Mouse (Mus musculus): ENCODE data around the gene Nnmt.

The Nnmt gene

GRCm38 (mm10) chr9:48604939-48605598 is at the start of gene Nnmt:
TSS of gene Nnmt (minus strand) at chr9:48605153.
- no peak for ATAC-seq (ENCODE audit: low TSS enrichment)

GRCm38 (mm10) chr9:48654730-48655129 is 49.8 kb upstream of the Nnmt start:
- ATAC-seq (ENCODE audit: low TSS enrichment) = no peak

DNA sequence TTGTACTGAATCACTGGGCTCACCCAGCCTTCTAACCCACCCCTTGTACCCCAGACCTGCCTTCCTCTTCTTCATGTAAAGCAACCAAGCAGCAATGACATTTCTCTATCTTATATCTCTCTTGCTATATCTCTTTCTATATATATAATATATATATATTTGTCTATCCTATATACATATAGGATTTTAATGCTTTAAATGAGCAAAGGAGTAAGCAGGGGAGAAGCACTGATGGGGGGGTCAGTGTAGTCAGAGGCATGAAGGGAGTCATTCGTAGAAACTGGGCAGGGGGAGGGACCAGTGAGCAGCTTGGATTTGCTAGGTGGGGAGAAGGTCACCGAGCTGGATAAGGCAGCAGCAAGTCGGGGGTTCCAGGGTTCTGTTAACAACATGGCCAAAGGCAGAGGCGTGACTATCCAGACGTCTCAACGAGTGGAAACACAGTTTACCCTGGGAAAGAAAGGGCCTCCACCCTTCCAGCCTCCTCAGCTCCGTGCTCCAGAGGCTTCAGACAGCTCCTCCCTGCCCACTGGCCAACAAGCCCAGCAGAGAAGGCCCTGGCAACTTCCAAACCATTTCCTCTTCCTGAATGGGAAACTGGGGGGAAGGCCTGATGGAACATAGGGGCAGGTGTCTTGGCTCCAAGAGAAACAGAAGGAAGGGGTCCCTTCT is 48.6 kb upstream of the Nnmt start:
- no peak for ATAC-seq (ENCODE audit: low TSS enrichment)

- no peak for ATAC-seq (ENCODE audit: low TSS enrichment)
These were observed 47.1 kb upstream of the Nnmt start for GRCm38 (mm10) chr9:48652026-48652425.

DNA sequence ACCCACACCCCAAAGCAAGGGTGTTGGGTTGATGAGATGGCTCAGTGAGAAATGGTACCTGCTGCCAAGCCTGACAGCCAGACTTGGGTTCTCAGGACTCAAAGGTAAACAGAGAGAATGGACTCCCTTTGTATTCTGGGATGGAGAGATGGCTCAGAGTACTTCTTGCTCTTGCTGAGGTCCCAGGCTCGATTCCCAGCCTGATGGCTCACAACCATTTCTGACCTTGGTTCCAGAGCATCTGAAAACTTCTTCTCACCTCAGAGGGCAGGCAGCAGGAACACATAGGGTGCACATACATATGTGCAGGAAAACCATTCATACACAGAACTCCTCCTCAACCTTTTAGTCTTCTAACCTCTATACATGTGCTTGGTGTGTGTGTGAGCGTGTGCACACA is 45.9 kb upstream of the Nnmt start:
- ATAC-seq (ENCODE audit: low TSS enrichment) = no peak

- ATAC-seq (ENCODE audit: low TSS enrichment) = no peak
These were observed 45.1 kb upstream of the Nnmt start for GRCm38 (mm10) chr9:48649851-48650685.

- 0 out of 2 replicates have a peak, but pooled peaks have one; percentile 13 for ATAC-seq (ENCODE audit: low TSS enrichment)
These were observed 44.3 kb upstream of the Nnmt start for GRCm38 (mm10) chr9:48649098-48649766.

- ATAC-seq (ENCODE audit: low TSS enrichment) = 0 out of 2 replicates have a peak, but pooled peaks have one; percentile 18
These were observed 43.5 kb upstream of the Nnmt start for GRCm38 (mm10) chr9:48648285-48649097.

DNA sequence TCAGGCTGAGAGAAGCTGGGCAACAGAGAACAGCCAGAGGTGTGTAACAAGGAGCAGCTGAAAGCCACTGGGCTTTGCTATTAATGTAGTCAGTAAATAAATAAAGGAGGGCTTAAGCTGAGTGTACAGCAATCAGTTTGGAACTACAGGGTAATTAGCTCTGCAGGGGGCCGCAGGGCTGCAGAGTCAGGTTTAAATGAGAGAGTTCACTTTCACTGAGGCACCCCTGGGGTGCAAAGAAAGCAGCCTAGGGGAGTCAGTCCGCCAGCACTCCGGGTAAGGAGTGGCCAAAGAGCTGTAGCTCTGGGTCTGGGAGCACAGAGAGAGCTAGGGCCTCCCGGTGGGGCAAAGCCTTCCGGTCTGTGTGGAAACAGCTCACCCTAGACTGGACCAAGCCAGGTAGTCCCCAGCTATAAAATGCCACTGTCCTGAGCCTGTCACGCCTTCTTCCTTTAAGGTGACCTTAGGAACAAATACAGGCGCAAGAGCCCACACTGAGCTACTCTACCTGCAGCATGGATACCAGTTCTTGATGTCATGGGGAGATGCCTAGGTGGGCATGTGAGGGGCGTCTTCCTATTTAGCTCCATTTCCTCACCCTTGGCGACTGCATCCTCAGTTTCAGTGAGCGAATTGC is 42.8 kb upstream of the Nnmt start:
- no peak for ATAC-seq (ENCODE audit: low TSS enrichment)

DNA sequence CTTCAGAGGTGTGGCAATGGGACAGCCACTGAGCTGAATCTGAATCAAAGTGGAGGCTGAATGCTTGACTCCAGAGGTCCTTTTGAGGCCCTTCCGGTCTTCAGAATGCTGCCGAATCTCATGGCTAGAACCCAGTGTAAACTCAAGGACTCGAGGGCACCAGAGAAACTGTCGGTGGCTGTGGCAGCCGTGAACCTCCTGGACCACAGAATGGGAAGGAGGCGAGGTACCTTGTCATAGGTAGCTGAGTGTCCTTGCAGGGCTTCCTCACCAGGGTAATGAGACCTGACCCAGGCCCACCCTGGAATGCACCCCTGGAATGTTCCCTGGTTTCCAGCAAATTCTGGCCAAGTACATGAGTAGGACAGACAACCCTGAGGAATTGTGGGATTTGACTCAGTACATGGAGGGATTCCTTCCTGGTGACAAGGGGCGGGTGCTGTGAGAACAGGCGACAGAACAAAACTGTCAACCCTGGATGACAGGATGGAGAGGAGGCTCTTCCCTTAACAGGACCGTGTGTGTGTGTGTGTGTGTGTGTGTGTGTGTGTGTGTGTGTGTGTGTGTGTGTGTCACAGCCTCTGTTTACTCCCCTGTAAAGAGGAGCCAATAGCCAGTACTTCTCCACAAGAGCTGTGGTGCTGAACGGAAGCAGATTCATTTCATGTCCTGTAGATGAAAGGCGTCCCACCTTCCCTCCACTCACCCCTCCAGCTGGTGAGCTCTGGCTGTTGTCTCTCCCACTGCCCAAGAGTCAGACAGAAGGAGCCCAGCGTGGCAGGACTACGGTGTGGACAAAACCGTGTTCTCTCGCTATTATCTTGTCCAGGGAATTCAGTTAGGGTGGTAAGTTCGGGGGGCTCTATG is 42.1 kb upstream of the Nnmt start:
- ATAC-seq (ENCODE audit: low TSS enrichment) = no peak

DNA sequence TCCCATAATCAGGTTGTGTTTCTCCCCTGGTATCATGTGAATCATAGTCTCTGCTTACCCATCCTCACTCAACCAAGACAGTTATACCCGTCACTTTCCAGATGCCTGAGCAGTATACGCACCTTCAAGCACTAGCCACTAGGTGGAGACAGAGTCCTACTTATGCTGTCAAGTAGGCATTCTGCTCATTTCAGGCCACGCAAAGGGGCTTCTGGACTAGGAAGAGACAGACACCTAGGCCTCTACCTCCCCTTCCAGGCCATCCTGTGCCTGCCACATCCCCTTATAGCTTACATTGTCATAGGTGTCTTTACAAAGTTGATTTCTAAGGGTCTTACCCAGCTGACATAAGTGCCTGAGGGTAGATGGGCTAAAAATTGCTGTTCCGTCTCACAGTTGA is 41.3 kb upstream of the Nnmt start:
- ATAC-seq (ENCODE audit: low TSS enrichment) = peak; percentile 69

DNA sequence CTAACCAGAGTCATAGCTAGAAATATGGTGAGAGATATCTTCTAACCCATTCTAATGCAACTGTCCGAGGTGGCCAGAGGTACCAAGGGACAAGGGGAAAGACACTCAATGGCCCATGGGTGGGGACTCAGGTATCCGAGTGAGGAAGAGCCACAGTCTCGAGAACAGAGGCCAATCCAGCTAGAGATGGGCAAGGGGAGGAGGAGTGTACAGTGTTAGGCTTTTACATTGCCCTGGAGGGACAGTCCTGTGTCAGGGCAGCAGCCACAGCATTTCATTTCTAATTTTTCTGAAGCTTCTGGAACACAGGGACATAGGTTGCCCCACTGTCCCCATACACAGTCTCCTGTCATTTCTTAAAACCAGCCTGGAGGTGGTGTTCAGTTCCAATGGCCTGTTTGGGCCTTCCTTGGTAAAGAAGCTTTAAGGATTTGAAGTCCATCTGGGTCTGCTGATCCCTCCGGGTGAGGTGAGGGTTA is 40.7 kb upstream of the Nnmt start:
- ATAC-seq (ENCODE audit: low TSS enrichment) = no peak

GRCm38 (mm10) chr9:48644926-48645647 is 40.1 kb upstream of the Nnmt start:
- ATAC-seq (ENCODE audit: low TSS enrichment) = peak; percentile 38; the same call in 1 of the 2 replicates

DNA sequence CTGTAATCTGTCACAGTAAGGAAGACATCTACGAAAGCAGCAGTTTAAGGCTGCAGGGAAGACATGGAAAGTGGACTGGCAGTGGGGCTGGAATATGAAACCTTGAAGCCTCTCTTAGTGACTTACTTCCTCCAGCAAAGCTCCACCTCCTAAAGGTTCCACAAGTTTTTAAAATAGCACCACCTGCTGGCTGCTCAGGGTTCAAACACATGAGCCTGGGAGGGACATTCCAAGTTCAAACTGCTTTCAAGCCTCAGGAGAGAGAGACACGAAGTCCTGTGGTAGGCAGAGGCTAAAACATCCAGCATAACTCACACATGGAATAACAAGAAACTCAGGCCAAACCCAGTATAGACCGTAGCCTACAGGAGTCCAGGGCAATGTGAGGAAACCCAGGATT is 39.4 kb upstream of the Nnmt start:
- ATAC-seq (ENCODE audit: low TSS enrichment) = no peak

DNA sequence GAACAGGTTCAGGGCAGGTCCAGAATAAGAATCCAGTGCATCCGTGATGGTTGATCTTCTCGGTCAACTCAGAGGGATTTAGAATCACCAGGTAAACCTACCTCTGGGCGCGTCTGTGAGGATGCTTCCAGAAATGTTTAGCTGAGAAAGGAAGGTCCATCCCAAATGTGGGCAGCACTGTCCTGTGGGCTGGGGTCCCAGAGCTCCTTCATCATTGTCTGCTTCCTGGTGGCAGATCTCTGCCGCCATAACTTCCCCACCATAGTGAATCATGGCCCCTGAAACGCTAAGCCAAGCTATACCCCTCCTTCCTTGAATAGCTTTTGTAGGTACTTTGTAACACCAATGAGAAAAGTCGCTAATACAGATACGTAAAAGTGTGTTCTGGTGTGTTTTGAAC is 36.7 kb upstream of the Nnmt start:
- no peak for ATAC-seq (ENCODE audit: low TSS enrichment)

- ATAC-seq (ENCODE audit: low TSS enrichment) = no peak
These were observed 35.9 kb upstream of the Nnmt start for GRCm38 (mm10) chr9:48640881-48641280.

- peak; percentile 91 for ATAC-seq (ENCODE audit: low TSS enrichment)
These were observed 33.3 kb upstream of the Nnmt start for GRCm38 (mm10) chr9:48638176-48638803.

DNA sequence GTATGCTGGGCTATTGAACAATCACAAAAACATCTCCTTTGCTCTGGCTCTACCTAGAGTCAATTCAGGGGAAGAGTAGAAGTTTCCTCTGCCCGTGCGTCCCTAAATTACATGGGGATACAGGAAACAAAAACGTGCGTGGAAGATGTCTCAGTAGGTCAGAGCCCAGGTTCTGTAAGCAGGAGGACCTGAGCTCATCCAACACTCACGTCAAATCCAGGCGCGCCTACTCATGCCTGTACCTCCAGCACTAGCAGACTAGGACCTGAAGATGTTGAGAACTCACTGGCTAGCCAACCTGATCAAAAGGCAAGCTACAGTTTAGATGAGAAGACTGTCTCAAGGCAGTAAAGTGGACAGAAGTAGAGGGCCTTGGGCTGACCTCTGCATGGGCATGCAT is 32.2 kb upstream of the Nnmt start:
- no peak for ATAC-seq (ENCODE audit: low TSS enrichment)

Data from frontal cortex, adult (tissue).